Mouse (Mus musculus) kidney, adult 2 months (tissue): ENCODE measurements at regions not wholly inside any gene's neighbourhood (a gene's known extent, or its start where the extent isn't known, plus 50 kb on each side); places are given as distances from the start of the nearest gene placed in this dataset.

Experiments
- CTCF ChIP-seq: fragments of 200-500 bp; conservative IDR thresholded peaks from 2 replicates; pipeline ENCODE4 v1.5.1; 2011; ENCODE audit warnings: low read depth, mild to moderate bottlenecking, control low read depth, low read length, moderate library complexity, mixed read lengths; ENCODE audit not compliant: insufficient read depth, insufficient read length
- POLR2A ChIP-seq: fragments of 200-500 bp; IDR thresholded peaks from one replicate; pipeline ENCODE4 v1.6.1; 2011; ENCODE audit warnings: low read depth, low read length, control low read depth

- TF ChIP-seq CTCF (no peak), POLR2A (no peak)
Observed at GRCm38 (mm10) chr10:92036176-92036575, 686.0 kb downstream of the Nedd1 start.
